In the genomic region with DNA sequence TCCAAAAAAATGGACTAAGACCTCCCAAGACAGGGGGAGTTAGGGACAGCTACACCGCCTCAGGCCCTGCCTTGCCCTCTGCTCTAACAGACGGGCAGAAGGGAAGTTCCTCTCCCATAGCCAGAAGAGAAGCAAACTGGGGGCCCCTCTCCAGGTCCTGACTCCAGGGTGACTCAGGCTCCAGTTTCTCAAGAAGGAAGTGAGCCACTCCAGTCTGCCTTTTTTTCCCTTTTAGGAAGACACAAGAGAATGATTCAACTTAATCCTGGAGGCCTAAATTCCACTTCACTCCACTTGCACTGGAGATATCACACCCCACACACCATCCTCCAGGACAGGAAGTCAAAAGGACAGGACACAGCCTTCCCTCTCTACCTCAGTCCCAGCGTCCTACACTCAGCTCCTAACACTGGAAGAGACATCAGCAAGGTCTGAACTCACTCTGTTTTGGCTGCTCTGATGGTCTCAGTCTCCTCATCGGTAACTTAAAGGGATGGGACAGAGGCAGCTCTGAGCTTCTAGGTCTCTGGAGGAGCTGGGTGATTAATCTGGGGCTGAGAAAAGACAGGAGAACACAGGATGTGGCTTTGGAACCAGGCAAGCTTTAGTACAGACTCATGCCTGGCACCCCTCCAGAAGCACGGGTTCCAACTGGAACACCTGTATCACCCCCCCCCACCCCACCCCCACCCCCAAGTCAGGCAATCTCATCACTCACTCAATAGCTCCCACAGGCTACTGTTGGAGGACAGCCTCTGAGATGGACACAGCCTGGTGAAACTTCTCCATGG, we compare ENCODE assay signal across 8 mouse cellular contexts. TPM values are rescaled to one million over a fixed set of nuclear protein-coding genes. Genes with fewer than 3 reads are reported as not detected.
DNase-seq lines count a peak whose midpoint lies in the region; ATAC-seq lines count a peak whose summit lies in the region.

No protein-coding gene starts in this region.

- peak overlapping the region; percentile 59 for H3K4me2 ChIP-seq in heart, embryonic 13.5 days
- H3K4me2 ChIP-seq in liver, embryonic 13.5 days: peak overlapping the region; percentile 19; the same call in 1 of the 2 replicates

- peak overlapping the region; percentile 94 for H3K27ac ChIP-seq in heart, embryonic 13.5 days (replicated peaks)
- H3K27ac ChIP-seq in liver, embryonic 13.5 days: peak overlapping the region; percentile 82

- ATAC-seq in heart, embryonic 13.5 days (ENCODE audit: extremely low read depth, insufficient number of reproducible peaks, low FRiP score, low TSS enrichment): no peak
- ATAC-seq in liver, embryonic 13.5 days (ENCODE audit: low read depth): no peak

- peaks cover 12% of the 10 kb centered on the region for H3K36me3 ChIP-seq in heart, embryonic 13.5 days
- no peaks in the 10 kb centered on the region for H3K36me3 ChIP-seq in liver, embryonic 13.5 days

- 22% methylated on average over 5 of the region's 5 CpGs for WGBS in heart, embryonic 13.5 days
- 22% methylated on average over 5 of the region's 5 CpGs for WGBS in liver, embryonic 13.5 days (ENCODE audit: insufficient replicate concordance)

- peak; percentile 69 for DNase-seq in 416B (ENCODE audit: low read depth)
- DNase-seq in CD4-positive, CD25-positive, alpha-beta regulatory T cell, adult 2 months (ENCODE audit: low read depth, low spot score): peak; percentile 27
- no peak for DNase-seq in liver, embryonic 13.5 days
- DNase-seq in thymus, postnatal 14 days: peak; percentile 54
- DNase-seq in left cerebral cortex, adult 8-10 months (ENCODE audit: low spot score in 2 of 2): no peak
- DNase-seq in embryo, embryonic 10.5 days (ENCODE audit: low spot score): no peak
- DNase-seq in layer of hippocampus, postnatal 14 days (ENCODE audit: low spot score in 2 of 2): no peak

- peaks cover 89% of the 10 kb centered on the region for H3K4me1 ChIP-seq in heart, embryonic 13.5 days
- peaks cover 56% of the 10 kb centered on the region for H3K4me1 ChIP-seq in liver, embryonic 13.5 days (replicated peaks)

- H3K9me3 ChIP-seq in heart, embryonic 13.5 days: no peaks in the 10 kb centered on the region
- no peaks in the 10 kb centered on the region for H3K9me3 ChIP-seq in liver, embryonic 13.5 days (replicated peaks)

- H3K27me3 ChIP-seq in heart, embryonic 13.5 days (replicated peaks): no peaks in the 10 kb centered on the region
- no peaks in the 10 kb centered on the region for H3K27me3 ChIP-seq in liver, embryonic 13.5 days

- no peak overlapping the region for H3K4me3 ChIP-seq in heart, embryonic 13.5 days
- no peak overlapping the region for H3K4me3 ChIP-seq in liver, embryonic 13.5 days (replicated peaks)

- peak overlapping the region; percentile 64 for H3K9ac ChIP-seq in heart, embryonic 13.5 days
- peak overlapping the region; percentile 5; the same call in 1 of the 2 replicates for H3K9ac ChIP-seq in liver, embryonic 13.5 days

RNA-seq across cellular contexts. Expression of a gene that starts 31.0 kb away (rescaled TPM):
- 39.5 and 40.4 TPM in 2 replicates for polyA plus RNA-seq in heart, embryonic 13.5 days (2015; fragmentation: Nextera tagmentation; extraction: Ambion mirVana)
- polyA plus RNA-seq in liver, embryonic 13.5 days (2015; fragmentation: Nextera tagmentation; extraction: Ambion mirVana): 7.3 and 8.6 TPM in 2 replicates
- total RNA-seq in left cerebral cortex, adult 8-10 months (2022): 100 to 1,000 TPM in 1 of 4 experiments, 10 to 100 TPM in 3; 92.6 to 101 (median 98.8) TPM
- 10 to 100 TPM; 86.0 to 91.2 TPM for total RNA-seq in layer of hippocampus, postnatal 14 days (2021)

Comparison
In these comparisons a context has a peak if more than half of its experiments do, and no peak if none do; other contexts are left out.
1. DNase-seq: peak in 416B (single experiment), CD4-positive, CD25-positive, alpha-beta regulatory T cell, adult 2 months (single experiment) and thymus, postnatal 14 days (single experiment); none in liver, embryonic 13.5 days (single experiment), left cerebral cortex, adult 8-10 months (0 of 2), embryo, embryonic 10.5 days (single experiment) and layer of hippocampus, postnatal 14 days (0 of 2).